Mouse (Mus musculus): ENCODE data around the gene Zfp367. TPM values are rescaled to one million over a fixed set of nuclear protein-coding genes. Genes with fewer than 3 reads are reported as not detected.
A peak's percentile ranks its signal among the peaks of the same experiment; 100 is the strongest.

Gene Zfp367
- polyA plus RNA-seq (2017; shearing (Covaris generic)): 1 to 10 TPM; 7.8 to 8.7 TPM

GRCm38 (mm10) chr13:64153083-64153682, at the start of gene Zfp367:
TSS of gene Zfp367 (minus strand) at chr13:64153202.
- peak; percentile 86 for ATAC-seq

GRCm38 (mm10) chr13:64200911-64201310, 47.9 kb upstream of the Zfp367 start:
- no peak for ATAC-seq

GRCm38 (mm10) chr13:64198310-64198709, 45.3 kb upstream of the Zfp367 start:
- ATAC-seq: no peak

- ATAC-seq: no peak
These were observed 44.9 kb upstream of the Zfp367 start for GRCm38 (mm10) chr13:64197899-64198298.

GRCm38 (mm10) chr13:64187065-64187464, 34.1 kb upstream of the Zfp367 start:
- no peak for ATAC-seq

- ATAC-seq: no peak
These were observed 33.5 kb upstream of the Zfp367 start for GRCm38 (mm10) chr13:64186516-64186915.

- ATAC-seq: no peak
These were observed 32.6 kb upstream of the Zfp367 start for GRCm38 (mm10) chr13:64185586-64185985.

- ATAC-seq: no peak
These were observed 32.2 kb upstream of the Zfp367 start for GRCm38 (mm10) chr13:64185176-64185575.

- no peak for ATAC-seq
These were observed 31.4 kb upstream of the Zfp367 start for GRCm38 (mm10) chr13:64184361-64184760.

- ATAC-seq: no peak
These were observed 30.6 kb upstream of the Zfp367 start for GRCm38 (mm10) chr13:64183583-64183982.

GRCm38 (mm10) chr13:64182091-64182490, 29.1 kb upstream of the Zfp367 start:
- ATAC-seq: no peak

- peak; percentile 64 for ATAC-seq
These were observed 27.9 kb upstream of the Zfp367 start for GRCm38 (mm10) chr13:64180888-64181287.

GRCm38 (mm10) chr13:64180300-64180699, 27.3 kb upstream of the Zfp367 start:
- ATAC-seq: no peak

GRCm38 (mm10) chr13:64178746-64179652, 26.0 kb upstream of the Zfp367 start:
- ATAC-seq: no peak

GRCm38 (mm10) chr13:64178000-64178399, 25.0 kb upstream of the Zfp367 start:
- ATAC-seq: no peak

GRCm38 (mm10) chr13:64169746-64170145, 16.7 kb upstream of the Zfp367 start:
- no peak for ATAC-seq

GRCm38 (mm10) chr13:64163147-64163715, 10.2 kb upstream of the Zfp367 start:
- no peak for ATAC-seq

GRCm38 (mm10) chr13:64162626-64163025, 9.6 kb upstream of the Zfp367 start:
- ATAC-seq: no peak

- peak; percentile 9 for ATAC-seq
These were observed 9.1 kb upstream of the Zfp367 start for GRCm38 (mm10) chr13:64161916-64162611.

GRCm38 (mm10) chr13:64161548-64161915, 8.5 kb upstream of the Zfp367 start, which contains the start of gene Habp4:
TSS of gene Habp4 (plus strand) at chr13:64161824.
- ATAC-seq: peak; percentile 98

- no peak for ATAC-seq
These were observed 4.0 kb upstream of the Zfp367 start for GRCm38 (mm10) chr13:64156966-64157365.

GRCm38 (mm10) chr13:64155171-64155571, 2.2 kb upstream of the Zfp367 start:
- no peak for ATAC-seq

GRCm38 (mm10) chr13:64154651-64155050, 1.6 kb upstream of the Zfp367 start:
- no peak for ATAC-seq

Data from CD4-positive, CD25-positive, alpha-beta regulatory T cell, adult 4 months (primary cell).